Mouse (Mus musculus) limb, embryonic 14.5 days (tissue): ENCODE measurements around the gene Arid5b. TPM values are rescaled to one million over a fixed set of nuclear protein-coding genes. Genes with fewer than 3 reads are reported as not detected.

ENCODE experiments used
- ATAC-seq: fragments of 200-750 bp; cut with Nextera tagmentation; 2 replicates; pipeline ENCODE4 v1.8.0; 2017; ENCODE audit warnings: low read depth, moderate number of reproducible peaks, moderate TSS enrichment; ENCODE audit not compliant: low FRiP score
- DNase-seq: peaks from one replicate; pipeline ENCODE4 v3.0.0-alpha.2; 2015; ENCODE audit warnings: low spot score
- H3K27ac ChIP-seq: fragments of 300-500 bp; sonication (generic); replicated peaks from 2 replicates; pipeline ENCODE4 v1.5.1; 2014; ENCODE audit warnings: low read depth, mild to moderate bottlenecking, low read length, moderate library complexity, mixed read lengths
- H3K27me3 ChIP-seq: fragments of 300-500 bp; sonication (generic); 2 replicates; pipeline ENCODE4 v1.6.1; 2014; ENCODE audit warnings: low read length, mixed read lengths; ENCODE audit not compliant: control insufficient read depth, insufficient read depth
- H3K36me3 ChIP-seq: fragments of 300-500 bp; sonication (generic); 2 replicates; pipeline ENCODE4 v1.6.1; 2014; ENCODE audit warnings: mild to moderate bottlenecking, low read length, moderate library complexity, mixed read lengths; ENCODE audit not compliant: control insufficient read depth, insufficient read depth
- H3K4me1 ChIP-seq: fragments of 300-500 bp; sonication (generic); 2 replicates; pipeline ENCODE4 v1.6.1; 2014; ENCODE audit warnings: antibody characterized with exemption, low read length, mixed read lengths; ENCODE audit not compliant: control insufficient read depth, insufficient read depth
- H3K4me2 ChIP-seq: fragments of 300-500 bp; sonication (generic); replicated peaks from 2 replicates; pipeline ENCODE4 v1.6.1; 2014; ENCODE audit warnings: low read depth, mild to moderate bottlenecking, low read length, moderate library complexity; ENCODE audit not compliant: severe bottlenecking
- H3K4me3 ChIP-seq: fragments of 300-500 bp; sonication (generic); replicated peaks from 2 replicates; pipeline ENCODE4 v1.5.1; 2014; ENCODE audit warnings: low read length
- H3K9ac ChIP-seq: fragments of 300-500 bp; sonication (generic); 2 replicates; pipeline ENCODE4 v1.6.1; 2014; ENCODE audit warnings: mild to moderate bottlenecking, low read depth, low read length, moderate library complexity; ENCODE audit not compliant: severe bottlenecking
- H3K9me3 ChIP-seq: fragments of 300-500 bp; sonication (generic); 2 replicates; pipeline ENCODE4 v1.6.1; 2016; ENCODE audit warnings: low read length; ENCODE audit not compliant: control insufficient read depth
- POLR2A ChIP-seq: fragments of 200-500 bp; IDR thresholded peaks from 2 replicates; pipeline ENCODE4 v1.8.0; 2012; ENCODE audit warnings: inconsistent platforms, mild to moderate bottlenecking, moderate library complexity, borderline replicate concordance; ENCODE audit not compliant: insufficient read depth, insufficient read length; ENCODE audit errors: extremely low read depth
- WGBS: fragments of 180-500 bp; shearing (Covaris S2); extraction: QIAGEN DNeasy Blood & Tissue Kit; methylation state at CpG from one replicate; pipeline ENCODE4 v1.1.7; 2014; 5-methylcytosine and 5-hydroxymethylcytosine counted together
- polyA plus RNA-seq, 2 experiments: library from polyadenylated mRNA; depleted of rRNA in 1 of 2; stranded (reverse) in 1 of 2; unstranded in 1 of 2; fragments of >200 nt; fragmentation: Nextera tagmentation in 1 of 2; extraction: Ambion mirVana in 1 of 2; gene quantifications; 2 replicates each; pipeline versions ENCODE4 v1.2.1 to v1.2.3; 2012 to 2014

The Arid5b gene
- polyA plus RNA-seq, 2 experiments: 14.1 to 41.0 TPM

- Histone ChIP-seq H3K27me3 (no peaks in the 10 kb centered on the region), H3K27ac (peak overlapping the region; percentile 35; the same call in 1 of the 2 replicates), H3K36me3 (no peaks in the 10 kb centered on the region), H3K4me3 (peak overlapping the region; percentile 66), H3K4me1 (peaks cover 23% of the 10 kb centered on the region), H3K9ac (peak overlapping the region; percentile 37), H3K9me3 (no peaks in the 10 kb centered on the region), H3K4me2 (peak overlapping the region; percentile 90)
- peak; percentile 10; the same call in 1 of the 2 replicates for ATAC-seq
- TF ChIP-seq POLR2A: no peak
- DNase-seq: peak; percentile 73
- under 1% methylated on average over 41 of the region's 41 CpGs for WGBS
Observed at GRCm38 (mm10) chr10:68279516-68280501, 1.3 kb upstream of the Arid5b start.

GRCm38 (mm10) chr10:68277671-68278151 lies 829 bp downstream of the Arid5b start:
- no peaks in the 10 kb centered on the region for H3K27me3 ChIP-seq
- TF ChIP-seq POLR2A: no peak
- H3K9me3 ChIP-seq: no peaks in the 10 kb centered on the region
- DNase-seq (peak; percentile 81), ATAC-seq (peak; percentile 10; the same call in 1 of the 2 replicates)
- H3K27ac ChIP-seq: peak overlapping the region; percentile 87
- peak overlapping the region; percentile 69 for H3K9ac ChIP-seq
- peaks cover 20% of the 10 kb centered on the region for H3K4me1 ChIP-seq
- peaks cover 9% of the 10 kb centered on the region for H3K36me3 ChIP-seq
- peak overlapping the region; percentile 90 for H3K4me2 ChIP-seq
- under 1% methylated on average over 15 of the region's 15 CpGs for WGBS
- H3K4me3 ChIP-seq: peak overlapping the region; percentile 66

- ATAC-seq (peak; percentile 17), DNase-seq (peak; percentile 66)
- 0 out of 2 replicates have a peak, but pooled peaks have one; percentile 24 for TF ChIP-seq POLR2A
- WGBS: under 1% methylated on average over 31 of the region's 34 CpGs
- peak overlapping the region; percentile 69 for H3K9ac ChIP-seq
- no peaks in the 10 kb centered on the region for H3K9me3 ChIP-seq
- H3K27me3 ChIP-seq: no peaks in the 10 kb centered on the region
- H3K4me3 ChIP-seq: peak overlapping the region; percentile 66
- peak overlapping the region; percentile 82 for H3K27ac ChIP-seq
- peaks cover 9% of the 10 kb centered on the region for H3K36me3 ChIP-seq
- H3K4me2 ChIP-seq: peak overlapping the region; percentile 90
- H3K4me1 ChIP-seq: peaks cover 15% of the 10 kb centered on the region
Observed at GRCm38 (mm10) chr10:68276976-68277441, 1.5 kb downstream of the Arid5b start.

- Histone ChIP-seq H3K9me3 (no peaks in the 10 kb centered on the region), H3K4me1 (peaks cover 10% of the 10 kb centered on the region; the same call in 1 of the 2 replicates), H3K36me3 (peaks cover 10% of the 10 kb centered on the region), H3K27me3 (no peaks in the 10 kb centered on the region), H3K9ac (peak overlapping the region; percentile 69), H3K27ac (peak overlapping the region; percentile 82), H3K4me3 (peak overlapping the region; percentile 66), H3K4me2 (peak overlapping the region; percentile 90)
- 0% methylated on average over 27 of the region's 29 CpGs for WGBS
- TF ChIP-seq POLR2A: no peak
- peak; percentile 77 for DNase-seq
- ATAC-seq: peak; percentile 76
Observed at GRCm38 (mm10) chr10:68276350-68276975, 2.1 kb downstream of the Arid5b start.
